8 mouse cellular contexts compared by ENCODE assay signal in the genomic region with DNA sequence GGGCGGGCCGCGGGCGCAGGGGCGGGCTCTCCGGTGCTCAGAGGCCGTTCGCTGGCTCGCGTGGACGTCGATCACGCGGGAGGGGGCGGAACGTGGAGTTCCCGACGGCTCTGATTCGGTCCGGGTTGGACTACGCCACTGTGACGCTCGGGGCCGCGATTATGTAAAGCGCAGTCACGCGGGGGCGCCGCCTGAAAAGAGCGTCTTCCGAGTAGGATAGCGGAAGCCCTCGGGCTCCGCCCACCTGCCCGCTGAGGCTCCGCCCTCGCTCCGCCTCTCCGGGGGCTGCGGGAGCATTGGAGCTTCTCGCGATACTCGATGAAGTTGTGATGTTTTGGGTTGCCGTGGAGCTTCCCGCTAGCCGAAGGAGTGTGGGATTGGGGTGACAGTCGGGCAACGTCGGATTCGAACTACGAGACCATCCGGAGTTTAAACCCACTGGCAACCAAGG. TPM values are rescaled to one million over a fixed set of nuclear protein-coding genes. Genes with fewer than 3 reads are reported as not detected.
DNase-seq lines count a peak whose midpoint lies in the region; ATAC-seq lines count a peak whose summit lies in the region.

A gene (minus strand): TSS at position 1 of the 451 bp plus-strand sequence.

- H3K4me2 ChIP-seq in hindbrain, embryonic 14.5 days (replicated peaks), result peak within 1 kb of the TSS; percentile 82

- peak within 1 kb of the TSS; percentile 99 for H3K4me3 ChIP-seq in hindbrain, embryonic 14.5 days (replicated peaks; ENCODE audit: low read length)

- H3K9me3 ChIP-seq in hindbrain, embryonic 14.5 days (ENCODE audit: control insufficient read depth, low read length), result no peaks in the 10 kb centered on the region

- H3K36me3 ChIP-seq in hindbrain, embryonic 14.5 days (replicated peaks; ENCODE audit: control insufficient read depth, insufficient read depth), result peaks cover 23% of the 10 kb centered on the region

- H3K27ac ChIP-seq in hindbrain, embryonic 14.5 days, result peak within 1 kb of the TSS; percentile 91

- DNase-seq in R1 (ENCODE audit: low read depth, low spot score), result peak; percentile 99
- peak; percentile 100 for DNase-seq in cerebellum, postnatal 25 days
- peak; percentile 99 to 100 for DNase-seq in frontal cortex, postnatal 25 days (ENCODE audit: low spot score in 2 of 2)
- DNase-seq in hindbrain, embryonic 14.5 days (ENCODE audit: low spot score), result peak; percentile 100
- peak; percentile 100 for DNase-seq in layer of hippocampus, postnatal 36 days
- DNase-seq in lung, postnatal 36 days, result peak; percentile 100
- peak; percentile 100 for DNase-seq in retina, postnatal 1 day
- DNase-seq in urinary bladder, adult 18-20 months (ENCODE audit: low spot score in 2 of 2), result peak; percentile 99 to 100

- ATAC-seq in hindbrain, embryonic 14.5 days (ENCODE audit: low FRiP score), result peak; percentile 99

- under 1% methylated on average over 53 of the region's 53 CpGs for WGBS in hindbrain, embryonic 14.5 days

- peaks cover 7% of the 10 kb centered on the region for H3K4me1 ChIP-seq in hindbrain, embryonic 14.5 days (replicated peaks; ENCODE audit: control insufficient read depth, insufficient read depth, low read length)

- H3K9ac ChIP-seq in hindbrain, embryonic 14.5 days, result peak within 1 kb of the TSS; percentile 97

- no peaks in the 10 kb centered on the region for H3K27me3 ChIP-seq in hindbrain, embryonic 14.5 days (ENCODE audit: control insufficient read depth, insufficient read depth, low read length)

RNA-seq across cellular contexts. Expression of the gene that starts here (rescaled TPM):
- polyA plus RNA-seq in hindbrain, embryonic 14.5 days (2014; fragmentation: Nextera tagmentation; extraction: Ambion mirVana), result 37.7 and 39.5 TPM in 2 replicates
- total RNA-seq in layer of hippocampus, postnatal 36 days (2021), result 10 to 100 TPM; 52.4 to 53.3 TPM

Comparison
In these comparisons a context has a peak if more than half of its experiments do, and no peak if none do; other contexts are left out.
1. Peak in every context shown above with its lines: DNase-seq, ATAC-seq, H3K4me3 ChIP-seq and H3K27ac ChIP-seq.